Mouse (Mus musculus) ES-Bruce4 (cell line): ENCODE data around the gene Prkar1a.

ENCODE experiments used
- CTCF ChIP-seq: IDR thresholded peaks from one replicate; pipeline ENCODE4 v1.8.1; 2011; ENCODE audit warnings: low read depth, low read length
- EP300 ChIP-seq: IDR thresholded peaks from 2 replicates; pipeline ENCODE4 v1.6.1; 2011; ENCODE audit warnings: low read depth, low read length; ENCODE audit not compliant: insufficient read depth
- POLR2A ChIP-seq: IDR thresholded peaks from one replicate; pipeline ENCODE4 v1.8.1; 2011; ENCODE audit warnings: low read length; ENCODE audit not compliant: insufficient read depth

DNA sequence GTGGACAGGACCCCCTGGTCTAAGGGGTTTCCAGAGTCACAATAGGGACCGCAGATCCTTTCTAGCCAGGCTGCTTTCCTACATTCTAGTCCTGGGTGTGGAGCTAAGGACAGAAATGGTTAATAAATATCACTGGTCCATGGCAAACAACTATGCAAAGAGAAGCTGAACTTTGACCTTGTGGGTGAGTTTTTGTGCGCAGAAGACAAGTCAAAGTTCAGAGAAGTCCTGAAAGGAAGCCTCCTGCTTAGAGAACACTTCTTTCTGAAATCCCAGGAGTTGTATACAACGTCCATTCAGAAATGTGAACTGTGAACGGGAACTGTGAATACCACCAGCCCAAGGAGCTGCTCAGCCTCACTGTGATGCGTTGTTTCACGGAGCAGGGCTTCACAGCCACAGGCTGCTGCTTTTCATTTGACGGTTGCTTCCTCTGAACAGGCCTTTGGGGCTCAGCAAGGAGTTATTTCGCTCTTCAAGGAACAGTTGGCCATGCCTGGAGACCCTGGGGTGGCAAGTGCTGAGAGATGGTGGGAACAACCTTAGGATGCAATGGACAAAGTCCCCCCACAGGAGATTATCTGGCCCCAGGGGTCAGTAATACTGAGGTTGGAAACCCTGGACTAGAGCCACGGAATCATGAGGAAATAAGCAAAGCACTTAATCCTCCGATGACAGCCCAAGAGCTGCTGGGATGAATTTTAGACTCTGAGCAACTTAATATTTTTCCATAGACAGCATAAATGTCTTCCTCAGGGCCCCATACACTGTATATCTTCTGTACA lies 53.0 kb downstream of the Prkar1a start:
- TF ChIP-seq POLR2A (no peak), CTCF (no peak), EP300 (no peak)
